Mouse (Mus musculus) heart, embryonic 10.5 days (tissue): ENCODE measurements around the gene Ap1m2. TPM values are rescaled to one million over a fixed set of nuclear protein-coding genes. Genes with fewer than 3 reads are reported as not detected.
"Not testable (repeated sequence)": the region's sequence is repeated elsewhere in the genome, so short reads cannot be mapped to it uniquely, and the experiment has no call there.

Experiments used
- DNase-seq: peaks from one replicate; pipeline ENCODE4 v3.0.0-alpha.2; 2017; ENCODE audit warnings: low spot score
- H3K27ac ChIP-seq: fragments of 300-500 bp; sonication (generic); 2 replicates; pipeline ENCODE4 v1.5.1; 2016; ENCODE audit warnings: mild to moderate bottlenecking
- H3K27me3 ChIP-seq: fragments of 300-500 bp; sonication (generic); 2 replicates; pipeline ENCODE4 v1.6.1; 2016; ENCODE audit warnings: mild to moderate bottlenecking; ENCODE audit not compliant: poor library complexity, insufficient read depth, severe bottlenecking
- H3K36me3 ChIP-seq: fragments of 300-500 bp; sonication (generic); 2 replicates; pipeline ENCODE4 v1.6.1; 2016; ENCODE audit warnings: mild to moderate bottlenecking, moderate library complexity
- H3K4me1 ChIP-seq: fragments of 300-500 bp; sonication (generic); 2 replicates; pipeline ENCODE4 v1.6.1; 2016; ENCODE audit warnings: mild to moderate bottlenecking
- H3K4me3 ChIP-seq: fragments of 300-500 bp; sonication (generic); 2 replicates; pipeline ENCODE4 v1.5.1; 2016; ENCODE audit warnings: mild to moderate bottlenecking, moderate library complexity
- H3K9me3 ChIP-seq: fragments of 300-500 bp; sonication (generic); 2 replicates; pipeline ENCODE4 v1.6.1; 2016; ENCODE audit warnings: mild to moderate bottlenecking, moderate library complexity
- WGBS: fragments of 180-500 bp; shearing (Covaris S2); methylation state at CpG from one replicate; pipeline ENCODE4 v1.1.7; 2016; 5-methylcytosine and 5-hydroxymethylcytosine counted together
- polyA plus RNA-seq: library from polyadenylated mRNA; unstranded; fragments of >200 nt; fragmentation: Nextera tagmentation; extraction: Ambion mirVana; gene quantifications from 2 replicates; pipeline ENCODE4 v1.2.1, GENCODE M21; 2016

The Ap1m2 gene
- polyA plus RNA-seq, 1 experiment from 2014 or later, result 6.1 TPM

- Histone ChIP-seq H3K27me3 (no peaks in the 10 kb centered on the region), H3K27ac (no peak overlapping the region), H3K9me3 (no peaks in the 10 kb centered on the region), H3K4me1 (no peaks in the 10 kb centered on the region), H3K4me3 (no peak overlapping the region), H3K36me3 (no peaks in the 10 kb centered on the region)
- DNase-seq, result no peak
- WGBS, result 81% methylated on average over 10 of the region's 10 CpGs
These were observed 13.1 kb downstream of the Ap1m2 start for GRCm38 (mm10) chr9:21299014-21299413.

DNA sequence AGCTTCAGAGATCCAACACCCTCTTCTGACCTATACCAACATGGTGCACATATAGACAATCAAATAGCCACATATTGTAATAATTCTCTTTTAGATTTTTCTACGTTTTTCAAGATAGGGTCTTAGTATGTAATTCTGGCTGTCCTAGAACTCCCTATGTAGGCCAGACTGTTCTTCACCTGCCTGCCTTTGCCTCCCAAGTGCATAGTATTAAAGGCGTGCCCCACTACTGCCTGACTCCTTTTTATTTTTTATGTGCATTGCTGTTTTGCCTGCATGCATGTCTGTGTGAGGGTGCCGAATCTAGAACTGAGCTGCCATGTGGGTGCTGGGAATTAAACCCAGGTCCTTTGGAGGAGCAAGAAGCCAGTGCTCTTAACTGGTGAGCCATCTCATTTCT is 19.9 kb downstream of the Ap1m2 start:
- Histone ChIP-seq H3K4me3 (no peak overlapping the region), H3K27ac (peak overlapping the region; percentile 64; the same call in 1 of the 2 replicates)
- 91% methylated on average over 3 of the region's 3 CpGs for WGBS

GRCm38 (mm10) chr9:21291868-21292267 is 20.3 kb downstream of the Ap1m2 start:
- H3K4me1 ChIP-seq, result peaks cover 31% of the 10 kb centered on the region
- not testable (repeated sequence) for H3K36me3 ChIP-seq, H3K9me3 ChIP-seq, DNase-seq, H3K27me3 ChIP-seq
- H3K4me3 ChIP-seq, result peak overlapping the region; percentile 92
- WGBS, result 18% methylated on average over 7 of the region's 7 CpGs
- H3K27ac ChIP-seq, result peak overlapping the region; percentile 86

More for the DNA sequence above, 19.9 kb downstream of the Ap1m2 start:
- H3K36me3 ChIP-seq, result peaks cover 8% of the 10 kb centered on the region
- no peaks in the 10 kb centered on the region for H3K9me3 ChIP-seq
- peaks cover 27% of the 10 kb centered on the region for H3K4me1 ChIP-seq
- no peak for DNase-seq
- H3K27me3 ChIP-seq, result no peaks in the 10 kb centered on the region

DNA sequence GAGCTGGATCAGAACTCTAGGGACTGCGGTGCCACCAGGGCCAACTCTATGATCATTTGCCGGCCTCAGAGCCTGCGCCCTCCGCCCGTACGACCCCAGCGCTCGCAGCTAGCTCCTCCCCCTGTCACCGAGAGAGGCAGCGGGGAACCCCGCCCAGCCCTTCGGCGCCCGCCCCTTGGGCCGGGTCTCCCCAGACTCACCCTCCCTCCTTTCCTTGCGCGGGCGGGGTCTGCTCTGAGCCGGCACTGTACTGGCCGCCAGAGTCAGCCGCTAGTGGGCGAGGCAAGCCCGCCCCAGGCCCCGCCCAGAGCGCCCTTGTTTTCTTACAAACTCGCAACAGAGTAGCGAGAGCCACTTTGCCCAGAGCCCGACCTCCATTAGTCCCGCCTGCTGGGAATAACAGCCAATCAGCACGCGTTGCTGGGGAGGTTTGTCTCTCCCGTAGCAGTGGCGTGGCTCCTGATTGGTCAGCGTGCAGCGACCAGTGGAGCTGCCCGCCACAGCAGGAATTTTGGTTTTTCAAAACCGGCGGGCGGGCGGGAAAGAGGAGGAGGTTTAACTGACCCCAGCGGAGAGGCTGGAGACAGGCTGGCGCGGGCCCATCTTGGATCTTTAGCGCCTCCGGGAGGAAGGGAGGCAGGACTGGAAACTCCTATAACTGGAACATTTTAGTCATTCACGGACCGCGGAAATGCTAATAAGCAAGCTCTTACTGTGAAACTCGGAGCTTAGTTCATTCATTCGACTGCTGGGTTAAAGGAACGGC is 20.9 kb downstream of the Ap1m2 start, which contains the start of gene Cdkn2d:
Gene Cdkn2d (minus strand): TSS at position 386 of the 766 bp plus-strand sequence.
- Histone ChIP-seq H3K36me3 (peaks cover 11% of the 10 kb centered on the region), H3K27ac (peak within 1 kb of the TSS; percentile 89), H3K4me1 (peaks cover 38% of the 10 kb centered on the region), H3K27me3 (no peaks in the 10 kb centered on the region), H3K9me3 (no peaks in the 10 kb centered on the region), H3K4me3 (peak within 1 kb of the TSS; percentile 92)
- under 1% methylated on average over 43 of the region's 51 CpGs for WGBS
- DNase-seq, result peak; percentile 100

- no peak for DNase-seq
- WGBS, result under 1% methylated on average over 20 of the region's 20 CpGs
- peak overlapping the region; percentile 89 for H3K27ac ChIP-seq
- peak overlapping the region; percentile 92 for H3K4me3 ChIP-seq
- H3K27me3 ChIP-seq, result no peaks in the 10 kb centered on the region
- peaks cover 38% of the 10 kb centered on the region for H3K4me1 ChIP-seq
- H3K36me3 ChIP-seq, result peaks cover 15% of the 10 kb centered on the region
- no peaks in the 10 kb centered on the region for H3K9me3 ChIP-seq
These were observed 21.5 kb downstream of the Ap1m2 start for GRCm38 (mm10) chr9:21290589-21290988.

DNA sequence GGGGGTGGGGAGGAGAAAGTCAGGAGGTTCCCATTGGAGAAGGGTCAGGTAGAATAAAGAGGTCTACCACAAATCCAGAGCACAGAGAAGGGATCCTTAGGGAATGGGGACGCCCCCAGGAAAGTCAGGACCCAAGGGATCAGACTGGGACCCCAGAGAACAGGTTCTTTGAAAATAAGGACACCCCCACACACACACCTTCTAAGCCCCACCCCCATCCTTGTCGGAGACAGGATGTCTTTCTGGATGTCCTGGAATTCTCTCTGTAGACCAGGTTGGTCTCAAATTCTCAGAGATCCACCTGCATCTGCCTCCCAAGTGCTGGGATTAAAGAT is 22.8 kb downstream of the Ap1m2 start:
- peaks cover 26% of the 10 kb centered on the region for H3K36me3 ChIP-seq
- 81% methylated on average over 2 of the region's 2 CpGs for WGBS
- peaks cover 38% of the 10 kb centered on the region for H3K4me1 ChIP-seq
- H3K27me3 ChIP-seq, result no peaks in the 10 kb centered on the region
- peak overlapping the region; percentile 92 for H3K4me3 ChIP-seq
- peak overlapping the region; percentile 92 for H3K27ac ChIP-seq
- no peaks in the 10 kb centered on the region for H3K9me3 ChIP-seq
- DNase-seq, result no peak

DNA sequence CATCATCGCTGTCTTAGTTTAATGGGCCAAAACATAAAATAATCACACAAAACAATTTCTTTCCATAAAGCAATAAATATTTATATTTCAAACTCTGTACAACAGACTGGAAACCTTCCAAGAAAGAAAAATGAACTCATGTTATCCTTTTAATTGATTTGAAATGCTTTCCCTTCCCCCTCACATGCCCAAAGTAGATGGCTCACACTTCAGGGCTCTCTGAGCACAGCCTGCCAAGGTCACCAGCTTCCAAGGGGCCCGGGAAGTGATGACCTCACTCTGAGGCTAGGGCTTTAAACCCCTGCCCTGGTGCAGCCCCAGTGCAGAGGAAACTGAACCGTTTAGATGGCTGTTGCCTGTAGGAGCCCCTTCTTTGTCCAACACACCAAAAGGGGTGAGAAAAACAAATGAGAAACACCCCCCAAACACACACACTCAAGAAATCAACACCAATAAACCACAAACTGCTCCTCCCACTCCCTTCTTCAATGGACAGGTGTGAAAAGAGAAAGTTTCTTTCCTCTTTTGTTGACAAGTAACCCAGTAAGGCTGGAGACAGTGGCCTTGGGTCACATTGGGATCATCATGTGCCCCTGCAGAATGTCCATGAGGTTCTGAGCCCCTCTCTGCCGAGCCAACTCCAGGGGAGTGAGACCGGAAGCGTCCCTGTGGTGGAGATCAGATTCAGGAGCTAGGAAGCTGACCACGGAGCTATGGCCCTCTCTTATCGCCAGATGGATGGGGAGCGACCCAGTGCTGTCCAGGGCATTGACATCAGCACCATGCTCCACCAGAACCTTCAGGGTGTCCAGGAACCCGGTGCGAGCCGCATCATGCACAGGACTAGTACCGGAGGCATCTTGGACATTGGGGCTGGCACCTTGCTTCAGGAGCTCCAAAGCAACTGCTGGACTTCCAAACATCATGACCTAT is 23.5 kb downstream of the Ap1m2 start:
- WGBS, result 73% methylated on average over 13 of the region's 13 CpGs
- no peak for DNase-seq

GRCm38 (mm10) chr9:21287571-21288402 is 24.4 kb downstream of the Ap1m2 start, which contains the start of gene Kri1:
Kri1 (minus strand) TSS chr9:21287969.
- H3K36me3 ChIP-seq, result peaks cover 38% of the 10 kb centered on the region
- H3K27me3 ChIP-seq, result no peaks in the 10 kb centered on the region
- under 1% methylated on average over 59 of the region's 59 CpGs for WGBS
- peaks cover 38% of the 10 kb centered on the region for H3K4me1 ChIP-seq
- DNase-seq, result peak; percentile 99
- H3K27ac ChIP-seq, result peak within 1 kb of the TSS; percentile 92
- H3K4me3 ChIP-seq, result peak within 1 kb of the TSS; percentile 92
- no peaks in the 10 kb centered on the region for H3K9me3 ChIP-seq

More for the DNA sequence above, 23.5 kb downstream of the Ap1m2 start:
- Histone ChIP-seq H3K36me3 (peaks cover 33% of the 10 kb centered on the region), H3K9me3 (no peaks in the 10 kb centered on the region), H3K27me3 (no peaks in the 10 kb centered on the region), H3K4me1 (peaks cover 38% of the 10 kb centered on the region), H3K4me3 (peak overlapping the region; percentile 92), H3K27ac (peak overlapping the region; percentile 92)

GRCm38 (mm10) chr9:21286753-21287152 is 25.4 kb downstream of the Ap1m2 start:
- WGBS, result 52% methylated on average over 3 of the region's 3 CpGs

DNA sequence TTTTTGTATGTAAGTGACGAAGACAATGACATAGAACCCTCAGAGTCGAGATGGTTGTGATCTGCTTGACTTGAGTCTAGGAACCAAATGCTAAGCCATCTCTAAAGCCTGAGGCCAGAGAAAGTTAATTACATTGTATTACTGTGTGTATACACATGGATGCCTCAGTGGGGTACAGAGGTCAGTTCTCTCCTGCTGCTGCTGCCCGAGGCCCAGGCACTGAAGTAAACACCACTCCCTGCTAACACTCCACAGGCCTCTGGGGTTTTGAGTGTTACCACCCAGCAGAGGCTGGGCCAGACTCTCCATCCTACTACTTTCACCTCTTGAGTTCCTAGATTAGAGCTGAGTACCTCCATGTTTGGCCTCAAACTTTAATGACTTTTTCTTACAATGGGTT is 28.1 kb downstream of the Ap1m2 start:
- WGBS, result 88% methylated on average over 3 of the region's 3 CpGs
- Histone ChIP-seq H3K27me3 (no peaks in the 10 kb centered on the region), H3K9me3 (no peaks in the 10 kb centered on the region), H3K36me3 (peaks cover 70% of the 10 kb centered on the region), H3K4me1 (peaks cover 27% of the 10 kb centered on the region), H3K27ac (no peak overlapping the region), H3K4me3 (no peak overlapping the region)
- DNase-seq, result no peak

More at GRCm38 (mm10) chr9:21286753-21287152, 25.4 kb downstream of the Ap1m2 start:
- Histone ChIP-seq H3K4me3 (peak overlapping the region; percentile 92), H3K27me3 (no peaks in the 10 kb centered on the region), H3K27ac (no peak overlapping the region; the same call in 1 of the 2 replicates), H3K9me3 (no peaks in the 10 kb centered on the region), H3K36me3 (peaks cover 47% of the 10 kb centered on the region), H3K4me1 (peaks cover 38% of the 10 kb centered on the region)
- no peak for DNase-seq

DNA sequence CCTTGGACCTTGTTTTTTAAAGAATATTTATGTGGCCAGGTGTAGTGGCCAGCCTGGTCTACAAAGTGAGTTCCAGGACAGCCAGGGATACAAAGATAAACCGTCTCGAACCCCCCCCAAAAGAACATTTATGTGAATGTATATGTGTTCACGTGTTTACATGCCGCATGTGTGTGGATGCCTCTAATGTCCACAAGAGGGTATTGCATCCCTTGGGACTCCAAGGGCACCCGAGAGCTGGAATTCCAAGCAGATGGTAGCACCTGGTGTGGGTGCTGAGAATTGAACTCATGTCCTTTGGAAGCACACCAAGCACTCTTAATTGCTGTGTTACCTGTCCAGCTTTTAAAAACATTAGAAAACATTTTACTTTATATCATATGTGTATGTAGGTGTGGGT is 28.5 kb downstream of the Ap1m2 start:
- WGBS, result 91% methylated on average over 5 of the region's 5 CpGs
- Histone ChIP-seq H3K9me3 (no peaks in the 10 kb centered on the region), H3K4me3 (no peak overlapping the region), H3K27me3 (no peaks in the 10 kb centered on the region), H3K27ac (no peak overlapping the region), H3K36me3 (peaks cover 70% of the 10 kb centered on the region), H3K4me1 (peaks cover 23% of the 10 kb centered on the region)
- DNase-seq, result no peak

DNA sequence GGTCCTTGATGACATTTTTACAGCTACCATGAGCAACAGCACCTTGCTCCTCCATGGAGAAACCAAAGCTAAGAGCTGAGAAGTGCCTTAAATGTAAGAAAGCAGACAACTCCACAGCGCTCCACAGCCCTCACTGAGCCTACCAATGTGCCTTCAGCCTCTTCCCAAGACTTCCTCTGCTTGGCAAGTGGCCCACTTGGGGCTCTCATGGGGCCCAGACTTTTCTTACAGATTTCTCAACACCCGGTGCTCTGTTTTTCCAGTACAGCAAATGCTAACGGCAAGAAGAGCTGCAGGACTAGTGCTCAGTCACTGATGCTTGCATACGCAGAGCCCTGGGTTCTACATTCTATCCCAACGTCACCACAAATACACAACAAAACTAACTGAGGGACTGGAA is 34.4 kb downstream of the Ap1m2 start:
- H3K9me3 ChIP-seq, result no peaks in the 10 kb centered on the region
- no peak for DNase-seq
- WGBS, result 97% methylated on average over 5 of the region's 5 CpGs
- no peaks in the 10 kb centered on the region for H3K27me3 ChIP-seq
- H3K36me3 ChIP-seq, result peaks cover 97% of the 10 kb centered on the region
- no peak overlapping the region for H3K4me3 ChIP-seq
- H3K4me1 ChIP-seq, result peaks cover 25% of the 10 kb centered on the region
- H3K27ac ChIP-seq, result no peak overlapping the region
